Mouse (Mus musculus): Measurements from ENCODE around the gene Rc3h2. TPM values are rescaled to one million over a fixed set of nuclear protein-coding genes. Genes with fewer than 3 reads are reported as not detected.

Rc3h2 gene
- 28.4 and 34.9 TPM in 2 replicates for polyA plus RNA-seq (2012; ENCODE audit: insufficient read depth, insufficient read length, missing spikeins)

DNA sequence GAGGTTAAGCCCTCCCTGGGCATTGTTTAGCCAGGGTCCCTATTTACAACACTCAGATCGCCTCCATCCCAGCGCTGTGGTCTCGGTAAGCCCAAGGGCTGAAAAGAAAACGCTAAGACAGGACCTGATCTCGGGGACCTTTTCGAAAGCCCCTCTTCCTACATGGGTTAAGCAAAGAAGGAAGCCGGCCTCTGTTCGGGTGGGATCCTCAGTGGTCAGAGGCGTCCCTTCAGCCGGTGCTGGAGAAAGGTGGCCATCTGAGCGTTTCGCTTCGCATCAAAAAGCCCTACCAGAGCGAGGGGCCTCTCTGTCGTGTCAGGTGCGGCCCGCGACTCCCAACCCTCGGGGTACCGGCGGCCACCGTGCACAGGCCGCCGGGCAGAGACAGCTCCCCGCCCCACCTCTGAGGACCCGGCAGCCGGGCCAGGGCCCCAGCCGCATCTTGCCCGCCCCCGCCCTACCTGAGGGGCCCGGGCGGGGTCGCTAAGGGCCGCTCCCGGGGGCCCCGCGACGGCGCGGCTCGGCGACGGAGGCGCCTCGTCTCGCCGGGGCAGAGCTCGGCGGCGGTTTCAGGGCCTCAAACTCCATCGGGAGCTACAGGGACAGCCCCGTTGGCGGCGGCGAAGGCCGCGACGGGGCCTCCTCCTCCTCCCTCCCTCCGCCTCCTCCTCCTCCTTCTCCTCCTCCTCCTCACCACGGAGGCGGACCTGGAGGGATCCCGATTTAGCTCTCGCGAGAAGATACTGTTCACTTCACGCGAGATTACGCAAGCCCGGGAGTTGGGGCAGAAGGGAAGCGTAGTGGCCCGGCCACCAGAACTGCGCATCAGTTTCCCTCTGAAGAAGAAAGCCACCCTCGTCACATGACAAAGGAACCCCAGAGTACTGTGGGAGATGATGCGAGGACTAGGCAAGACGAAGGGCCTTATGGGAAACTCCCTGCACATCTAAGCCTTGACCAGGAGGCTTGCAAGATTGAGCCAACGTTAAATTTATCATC lies at the start of gene Rc3h2:
Gene Rc3h2, minus strand, starts transcription at position 598 of the 999 bp plus-strand sequence.
- Histone ChIP-seq H3K4me1 (ENCODE audit: control insufficient read depth, insufficient read depth, low read length) (peaks cover 4% of the 10 kb centered on the region; the same call in 1 of the 2 replicates), H3K4me3 (ENCODE audit: insufficient read depth, low read length) (peak within 1 kb of the TSS; percentile 80), H3K27ac (ENCODE audit: insufficient read depth, low read depth, low read length) (peak within 1 kb of the TSS; percentile 76)
- no peak; the same call in 1 of the 2 replicates for TF ChIP-seq POLR2A (IDR thresholded peaks at IDR 0.05; ENCODE audit: borderline replicate concordance, low read depth, low read length)
- no peak for TF ChIP-seq CTCF (IDR thresholded peaks at IDR 0.05; ENCODE audit: low read depth, low read length)

DNA sequence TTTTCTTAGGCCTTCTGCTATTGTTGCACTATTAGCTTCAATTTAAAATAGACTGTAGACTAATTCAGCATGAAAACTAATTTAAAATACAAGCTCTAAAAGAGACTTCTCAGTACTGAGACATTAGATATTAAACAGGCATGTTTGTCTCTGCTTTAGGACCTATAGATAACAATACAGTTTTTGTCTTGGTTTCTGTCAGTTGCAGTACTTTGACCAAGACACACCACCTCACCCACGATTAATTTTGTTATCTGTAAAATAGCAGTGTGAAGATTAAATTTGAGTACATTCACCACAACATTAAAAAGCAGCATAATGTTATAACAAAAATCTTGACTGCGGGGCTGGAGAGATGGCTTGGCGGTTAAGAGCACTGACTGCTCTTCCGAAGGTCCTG lies 43.6 kb upstream of the Rc3h2 start:
- Histone ChIP-seq H3K4me3 (ENCODE audit: insufficient read depth, low read length) (no peak overlapping the region), H3K27ac (ENCODE audit: insufficient read depth, low read depth, low read length) (no peak overlapping the region), H3K4me1 (ENCODE audit: control insufficient read depth, insufficient read depth, low read length) (no peaks in the 10 kb centered on the region)
- TF ChIP-seq CTCF (IDR thresholded peaks at IDR 0.05; ENCODE audit: low read depth, low read length) (no peak), POLR2A (IDR thresholded peaks at IDR 0.05; ENCODE audit: borderline replicate concordance, low read depth, low read length) (no peak)

DNA sequence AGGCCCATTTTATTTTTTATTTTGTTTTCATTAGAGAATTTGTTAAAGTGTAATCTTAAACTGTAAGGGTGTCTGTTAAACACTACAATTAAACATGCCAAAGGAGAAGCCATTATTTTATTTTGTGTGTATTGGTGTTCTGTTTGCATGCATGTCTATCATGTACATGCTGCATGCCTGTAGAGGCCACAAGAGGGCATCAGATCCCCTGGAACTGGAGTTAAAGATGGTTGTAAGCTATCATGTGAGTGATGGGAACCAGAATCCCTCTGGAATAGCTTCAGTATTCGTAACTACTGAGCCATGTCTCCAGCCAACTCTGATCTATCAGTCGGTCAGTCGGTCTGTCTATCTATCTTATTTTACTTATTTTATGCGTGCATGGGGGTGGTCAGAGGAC lies 38.0 kb upstream of the Rc3h2 start:
- Histone ChIP-seq H3K27ac (ENCODE audit: insufficient read depth, low read depth, low read length) (no peak overlapping the region), H3K4me1 (ENCODE audit: control insufficient read depth, insufficient read depth, low read length) (no peaks in the 10 kb centered on the region), H3K4me3 (ENCODE audit: insufficient read depth, low read length) (no peak overlapping the region)
- TF ChIP-seq POLR2A (IDR thresholded peaks at IDR 0.05; ENCODE audit: borderline replicate concordance, low read depth, low read length) (no peak), CTCF (IDR thresholded peaks at IDR 0.05; ENCODE audit: low read depth, low read length) (no peak)

DNA sequence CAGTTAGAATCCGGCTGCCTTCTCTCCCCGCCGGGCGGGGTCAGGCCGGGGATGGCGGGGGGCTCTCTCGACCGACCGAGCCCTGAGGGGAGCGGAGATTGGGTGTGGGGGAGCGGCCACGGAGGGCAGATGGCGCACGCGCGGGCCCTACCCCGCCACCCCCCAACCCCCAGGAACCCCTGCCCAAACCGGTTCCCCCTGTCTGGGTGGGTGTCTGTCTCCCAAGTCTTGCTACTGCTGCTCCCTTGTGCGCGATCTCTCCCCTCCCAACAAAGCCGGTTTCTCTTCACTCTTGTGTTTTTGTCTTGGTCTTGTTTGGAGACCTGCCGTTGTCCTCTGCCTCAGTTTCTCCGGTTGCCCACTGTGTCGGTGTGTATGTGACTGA lies 29.7 kb upstream of the Rc3h2 start:
- H3K4me1 ChIP-seq (ENCODE audit: control insufficient read depth, insufficient read depth, low read length) = peaks cover 5% of the 10 kb centered on the region
- no peak for TF ChIP-seq POLR2A (IDR thresholded peaks at IDR 0.05; ENCODE audit: borderline replicate concordance, low read depth, low read length)
- 0 out of 2 replicates have a peak, but pooled peaks have one; percentile 13 for TF ChIP-seq CTCF (IDR thresholded peaks at IDR 0.05; ENCODE audit: low read depth, low read length)
- peak overlapping the region; percentile 60 for H3K27ac ChIP-seq (ENCODE audit: insufficient read depth, low read depth, low read length)
- H3K4me3 ChIP-seq (ENCODE audit: insufficient read depth, low read length) = peak overlapping the region; percentile 94

DNA sequence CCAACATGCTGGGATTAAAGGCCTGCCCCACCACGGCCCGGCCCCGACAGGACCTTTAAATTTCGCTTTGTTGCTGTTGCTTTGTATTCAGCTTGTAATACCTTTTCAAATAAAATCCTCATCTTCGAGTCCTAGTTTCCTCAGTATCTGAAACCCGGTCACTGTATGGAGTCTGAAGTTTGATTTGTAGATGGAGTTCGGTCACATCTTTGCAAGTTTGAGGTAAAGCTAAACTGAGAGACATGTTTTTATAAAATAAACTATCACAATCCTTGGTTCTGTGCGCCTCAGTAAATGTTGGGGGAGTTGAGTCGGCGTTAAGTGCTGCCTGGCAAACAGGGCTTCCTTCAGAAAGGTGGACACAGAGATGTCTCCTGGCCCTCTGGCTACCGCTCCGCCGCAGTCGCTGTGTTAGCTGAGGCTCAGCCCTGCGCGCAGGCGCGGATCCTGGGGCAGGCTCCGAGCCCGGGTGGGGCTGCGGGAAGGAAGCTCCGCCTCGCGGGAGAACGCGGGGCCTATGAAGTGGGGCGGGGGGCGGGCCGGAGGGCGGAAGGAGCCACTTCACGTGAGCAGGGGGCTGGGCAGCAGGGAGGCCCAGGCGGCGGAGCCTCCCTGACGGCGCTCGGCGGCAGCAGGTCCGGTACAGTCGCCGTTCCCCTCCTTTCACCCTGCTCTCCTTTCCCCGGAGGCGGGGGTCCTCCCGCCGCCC lies 29.1 kb upstream of the Rc3h2 start:
- Histone ChIP-seq H3K4me3 (ENCODE audit: insufficient read depth, low read length) (peak overlapping the region; percentile 94), H3K27ac (ENCODE audit: insufficient read depth, low read depth, low read length) (peak overlapping the region; percentile 60), H3K4me1 (ENCODE audit: control insufficient read depth, insufficient read depth, low read length) (peaks cover 5% of the 10 kb centered on the region)
- TF ChIP-seq CTCF (IDR thresholded peaks at IDR 0.05; ENCODE audit: low read depth, low read length) (no peak), POLR2A (IDR thresholded peaks at IDR 0.05; ENCODE audit: borderline replicate concordance, low read depth, low read length) (no peak)

DNA sequence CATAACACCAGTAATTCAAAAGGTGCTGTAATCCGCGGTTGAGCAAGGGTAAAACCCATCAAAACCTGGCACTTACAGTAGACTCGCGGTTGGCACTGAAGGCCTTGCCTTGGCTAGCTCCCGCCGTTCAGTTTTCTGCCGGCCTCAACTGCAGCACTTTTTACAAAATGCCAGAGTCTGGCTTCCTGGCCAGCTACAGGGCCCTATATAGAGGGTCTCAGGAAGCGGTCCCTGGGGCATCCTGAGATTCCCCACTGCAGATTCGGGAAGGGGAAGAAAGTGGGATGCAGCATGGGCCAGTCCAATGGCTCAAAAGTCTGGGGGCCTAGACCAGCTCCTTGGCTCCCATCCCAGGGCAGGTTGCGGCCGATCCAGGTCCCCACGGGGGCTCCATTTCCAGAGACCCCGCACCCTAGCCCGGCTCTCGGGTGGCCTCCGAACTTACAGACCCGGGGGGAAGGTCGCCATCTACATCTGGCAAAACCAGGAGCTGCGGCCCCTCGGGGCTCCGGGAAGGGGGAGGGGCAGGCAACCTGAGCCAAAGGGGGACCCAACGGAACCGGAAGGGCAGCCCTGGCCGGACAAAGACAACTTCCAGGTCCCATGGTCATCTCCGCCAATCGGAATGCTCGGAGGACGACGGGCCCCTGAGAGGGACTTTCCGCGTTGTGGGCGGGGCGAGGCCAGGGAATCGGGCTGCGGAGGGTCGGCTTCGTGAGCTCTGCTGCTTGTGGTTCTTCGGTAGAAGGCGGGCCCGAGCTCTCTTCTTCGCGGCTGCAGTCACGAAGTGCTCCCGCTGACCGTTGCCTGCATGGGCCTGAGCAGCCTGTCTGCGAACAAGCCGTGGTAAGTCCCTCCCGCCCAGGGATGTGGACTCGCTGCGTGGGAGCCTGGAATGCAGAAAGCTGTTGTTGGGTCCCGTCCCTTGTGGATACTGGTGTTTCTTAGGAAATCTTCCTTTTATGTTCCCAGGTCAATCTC lies 20.2 kb upstream of the Rc3h2 start, which contains the start of the genes Zbtb26, Zbtb6 and Rabgap1:
Gene Zbtb26, minus strand, starts transcription at position 525 of the 981 bp plus-strand sequence.
Gene Zbtb6, minus strand, starts transcription at position 561 of the 981 bp plus-strand sequence.
Gene Rabgap1, plus strand, starts transcription at position 669 of the 981 bp plus-strand sequence.
- Histone ChIP-seq H3K4me1 (ENCODE audit: control insufficient read depth, insufficient read depth, low read length) (peaks cover 10% of the 10 kb centered on the region), H3K27ac (ENCODE audit: insufficient read depth, low read depth, low read length) (peak within 1 kb of the TSS; percentile 80), H3K4me3 (ENCODE audit: insufficient read depth, low read length) (peak within 1 kb of the TSS; percentile 99)
- no peak for TF ChIP-seq CTCF (IDR thresholded peaks at IDR 0.05; ENCODE audit: low read depth, low read length)
- no peak for TF ChIP-seq POLR2A (IDR thresholded peaks at IDR 0.05; ENCODE audit: borderline replicate concordance, low read depth, low read length)

DNA sequence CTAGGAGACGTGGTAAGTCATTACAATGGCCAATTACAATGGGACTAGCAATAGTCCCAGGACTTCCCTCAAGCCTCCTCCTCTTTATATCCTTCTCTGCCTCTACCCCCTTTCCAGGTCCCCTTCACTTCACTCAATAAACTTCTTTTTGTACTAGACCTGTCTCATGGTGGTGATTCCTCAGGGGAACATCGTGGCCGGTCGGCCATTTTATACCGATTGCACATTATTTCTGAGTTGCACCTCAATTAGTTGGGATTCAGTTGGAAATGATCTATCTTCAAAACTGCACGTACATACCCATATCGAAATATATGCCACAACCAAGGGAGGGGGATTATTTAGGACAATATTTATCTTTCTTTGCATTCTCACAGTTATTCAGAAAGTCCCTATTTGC lies 8.9 kb upstream of the Rc3h2 start:
- H3K27ac ChIP-seq (ENCODE audit: insufficient read depth, low read depth, low read length) = peak overlapping the region; percentile 83
- TF ChIP-seq POLR2A (IDR thresholded peaks at IDR 0.05; ENCODE audit: borderline replicate concordance, low read depth, low read length) (no peak), CTCF (IDR thresholded peaks at IDR 0.05; ENCODE audit: low read depth, low read length) (no peak)
- peak overlapping the region; percentile 82 for H3K4me3 ChIP-seq (ENCODE audit: insufficient read depth, low read length)

DNA sequence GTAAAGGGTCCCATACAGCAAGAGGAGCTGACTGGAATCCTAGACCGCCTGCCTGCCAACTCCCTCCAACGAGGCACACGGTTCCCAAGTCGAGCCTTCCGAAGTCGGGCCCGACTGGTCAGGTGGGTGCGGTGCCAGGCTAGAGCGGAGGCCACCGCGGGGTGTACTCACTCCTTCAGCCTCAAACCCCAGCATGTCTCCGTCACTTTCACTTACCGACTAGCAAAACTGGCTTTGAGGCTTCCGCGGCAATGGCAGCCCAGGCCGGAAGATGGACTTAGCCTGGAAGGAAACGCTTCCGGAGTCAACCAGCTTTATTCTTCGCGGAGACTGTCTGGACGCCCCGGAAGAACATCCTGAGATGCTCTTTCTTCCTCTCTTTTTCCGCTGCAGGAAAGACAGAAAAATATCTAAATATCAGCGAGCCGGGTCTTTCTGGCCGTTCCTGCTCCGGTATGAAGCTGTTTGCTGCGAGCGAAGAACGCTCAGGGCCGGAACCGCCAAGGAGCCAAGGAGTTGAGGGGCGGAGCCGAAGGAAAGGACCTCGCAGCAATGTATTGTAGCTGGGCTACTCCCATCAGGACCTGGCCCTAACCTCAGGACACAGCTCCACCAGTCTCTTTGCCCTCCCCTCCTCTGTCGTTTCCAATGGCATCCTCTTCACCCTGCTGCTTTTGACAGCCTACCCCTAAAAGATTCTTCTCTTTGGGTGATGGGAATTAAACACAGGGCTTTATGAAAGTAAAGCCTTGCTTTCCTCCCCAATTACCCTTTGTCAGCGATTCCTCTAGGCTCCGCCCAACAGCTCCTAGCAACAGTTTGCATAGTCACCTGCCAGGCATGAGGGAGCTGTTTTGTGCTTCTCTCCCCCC lies 8.1 kb upstream of the Rc3h2 start:
- H3K27ac ChIP-seq (ENCODE audit: insufficient read depth, low read depth, low read length) = peak overlapping the region; percentile 83
- TF ChIP-seq POLR2A (IDR thresholded peaks at IDR 0.05; ENCODE audit: borderline replicate concordance, low read depth, low read length) (no peak), CTCF (IDR thresholded peaks at IDR 0.05; ENCODE audit: low read depth, low read length) (no peak)
- peak overlapping the region; percentile 82 for H3K4me3 ChIP-seq (ENCODE audit: insufficient read depth, low read length)
- peaks cover 13% of the 10 kb centered on the region for H3K4me1 ChIP-seq (ENCODE audit: control insufficient read depth, insufficient read depth, low read length)

More for the DNA sequence above, 8.9 kb upstream of the Rc3h2 start:
- peaks cover 13% of the 10 kb centered on the region for H3K4me1 ChIP-seq (ENCODE audit: control insufficient read depth, insufficient read depth, low read length)
